Mouse (Mus musculus) adrenal gland, adult 10 weeks (tissue): Measurements from ENCODE around the gene Gm525. TPM values are rescaled to one million over a fixed set of nuclear protein-coding genes. Genes with fewer than 3 reads are reported as not detected.

ENCODE experiments used
- polyA plus RNA-seq: library from polyadenylated mRNA; stranded (reverse); fragments of 350-450 nt; fragmentation: Illumina TruSeq; extraction: RNeasy Lipid Tissue Mini Kit (QIAGEN cat#74804); gene quantifications from one replicate; pipeline ENCODE4 v1.2.3, GENCODE M21; 2014; ENCODE audit warnings: low read depth, low replicate concordance

The Gm525 gene
- not detected for polyA plus RNA-seq

GRCm38 (mm10) chr11:89073541-89073940, at the start of gene Gm525:
Gm525 (plus strand) TSS chr11:89073841.

GRCm38 (mm10) chr11:89066750-89067149, 6.9 kb upstream of the Gm525 start, which contains the start of gene Dgke:
Dgke (minus strand) TSS chr11:89066850.

Other genes with a start within 250 kb of the Gm525 start
- gene Akap1, start 209.3 kb upstream of the Gm525 start, polyA plus RNA-seq: 34.4 TPM
- 135 TPM for gene Scpep1, start 118.4 kb upstream of the Gm525 start, polyA plus RNA-seq
- not detected for gene Elobl, start 106.9 kb upstream of the Gm525 start, polyA plus RNA-seq
- 9.2 TPM for gene Coil, start 103.6 kb upstream of the Gm525 start, polyA plus RNA-seq
- gene Trim25, start 74.5 kb upstream of the Gm525 start, polyA plus RNA-seq: 113 TPM
- gene Dgke, start 7.0 kb upstream of the Gm525 start, polyA plus RNA-seq: 23.0 TPM
- gene Nog, start 228.5 kb downstream of the Gm525 start, polyA plus RNA-seq: 1.0 TPM